Mouse (Mus musculus) embryonic stem cell, embryonic (primary cell): ENCODE data around the gene Lta.

Experiments
- CTCF ChIA-PET, 4 experiments: fragments of 300-600 bp in 2 of 4; fragments of 350-600 bp in 2 of 4; sonication (Branson Sonifier 250); formaldehyde crosslinking; loops; one replicate each; lab custom pipeline; 2022; ENCODE audit warnings: inconsistent platforms in 2 of 4; lab: Charles Lee
- POLR2A ChIA-PET, 4 experiments: fragments of 300-600 bp in 2 of 4; fragments of 350-600 bp in 2 of 4; sonication (Branson Sonifier 250); formaldehyde crosslinking; loops; one replicate each; lab custom pipeline; 2022; ENCODE audit warnings: antibody characterized with exemption in 4 of 4, inconsistent platforms in 1 of 4; lab: Charles Lee

The Lta gene

GRCm38 (mm10) chr17:35232043-35232442 is 26.9 kb upstream of the Lta start:
- CTCF ChIA-PET: interaction anchor here (0.6 to 11.2 kb wide), 34 partner anchors 9 to 1045 kb away, joined by 3 to 161 read pairs (median 4); partner anchors contain the start of genes Ddx39b (in 2 of the 4), Gm16181 (in 1 of the 4), Ly6g6e (in 1 of the 4) and Prrc2a (in 1 of the 4)
- POLR2A ChIA-PET: interaction anchor here in 3 of 4 experiments (0.6 to 8.9 kb wide), 24 partner anchors 9 to 351 kb away, joined by 3 to 98 read pairs (median 4); partner anchors contain the start of genes Ddx39b (in 2 of the 3), Abhd16a (in 1 of the 3), Csnk2b (in 1 of the 3) and Gm16181 (in 1 of the 3)

GRCm38 (mm10) chr17:35231022-35231421 is 25.9 kb upstream of the Lta start:
- ChIA-PET CTCF (interaction anchor here (0.5 to 11.2 kb wide), 24 partner anchors 10 to 962 kb away, joined by 3 to 161 read pairs (median 5); partner anchors contain the start of genes Ddx39b (in 1 of the 4), Gm16181 (in 1 of the 4) and Prrc2a (in 1 of the 4)), POLR2A (interaction anchor here in 3 of 4 experiments (0.7 to 8.9 kb wide), 9 partner anchors 11 to 278 kb away, joined by 3 to 98 read pairs (median 4); partner anchors contain the start of gene Ddx39b (in 2 of the 3))

- ChIA-PET CTCF (interaction anchor here (0.6 to 4.7 kb wide), 13 partner anchors 24 to 105 kb away, joined by 3 to 17 read pairs (median 4); partner anchors contain the start of genes Gpank1 (in 1 of the 4), Lst1 (in 1 of the 4) and Tnf (in 1 of the 4)), POLR2A (interaction anchor here in 3 of 4 experiments (0.7 to 1.8 kb wide), 9 partner anchors 15 to 225 kb away, joined by 3 to 7 read pairs (median 4); partner anchors contain the start of genes Ddx39b (in 2 of the 3) and Vars (in 1 of the 3))
These were observed 21.5 kb upstream of the Lta start for GRCm38 (mm10) chr17:35226561-35227046.

- POLR2A ChIA-PET: interaction anchor here in 2 of 4 experiments (1.1 to 1.8 kb wide), 3 partner anchors 16 to 57 kb away, joined by 3 to 10 read pairs (median 7); partner anchors contain the start of gene Ddx39b (in 1 of the 2)
- CTCF ChIA-PET: interaction anchor here in 3 of 4 experiments (0.8 to 4.7 kb wide), 9 partner anchors 36 to 59 kb away, joined by 3 to 17 read pairs (median 6); partner anchors contain the start of gene Lst1 (in 1 of the 3)
These were observed 20.3 kb upstream of the Lta start for GRCm38 (mm10) chr17:35225456-35225855.

GRCm38 (mm10) chr17:35224641-35225040 is 19.5 kb upstream of the Lta start:
- ChIA-PET CTCF (interaction anchor here (0.6 to 4.7 kb wide), 12 partner anchors 46 to 668 kb away, joined by 3 to 17 read pairs (median 6); no protein-coding TSS in a partner anchor), POLR2A (interaction anchor here in 2 of 4 experiments (0.7 to 5.7 kb wide), 5 partner anchors 17 to 46 kb away, joined by 3 to 36 read pairs (median 3); partner anchors contain the start of gene Ddx39b (in 1 of the 2))

GRCm38 (mm10) chr17:35222299-35222698 is 17.1 kb upstream of the Lta start:
- ChIA-PET POLR2A (interaction anchor here in 2 of 4 experiments (0.6 to 5.7 kb wide), 5 partner anchors 18 to 116 kb away, joined by 3 to 36 read pairs (median 5); partner anchors contain the start of gene Ddx39b (in 2 of the 2)), CTCF (interaction anchor here in 3 of 4 experiments (1.1 to 4.1 kb wide), 7 partner anchors 36 to 56 kb away, joined by 3 to 25 read pairs (median 6); no protein-coding TSS in a partner anchor)

- ChIA-PET POLR2A (interaction anchor here (0.6 to 5.7 kb wide), 23 partner anchors 8 to 615 kb away, joined by 3 to 36 read pairs (median 4); partner anchors contain the start of genes Atp6v1g2 (in 2 of the 4), Ddx39b (in 2 of the 4), Lsm2 (in 1 of the 4) and Lta (in 1 of the 4)), CTCF (interaction anchor here (0.7 to 4.1 kb wide), 14 partner anchors 9 to 54 kb away, joined by 3 to 25 read pairs (median 5); no protein-coding TSS in a partner anchor)
These were observed 15.2 kb upstream of the Lta start, which contains the start of gene Gm16181 for GRCm38 (mm10) chr17:35220156-35220952. Gm16181 (plus strand) TSS chr17:35220834.

- ChIA-PET POLR2A (interaction anchor here in 3 of 4 experiments (0.6 to 5.7 kb wide), 18 partner anchors 9 to 614 kb away, joined by 3 to 36 read pairs (median 4); partner anchors contain the start of genes Ddx39b (in 2 of the 3), Atp6v1g2 (in 1 of the 3), Lsm2 (in 1 of the 3) and Lta (in 1 of the 3)), CTCF (interaction anchor here in 3 of 4 experiments (0.7 to 4.1 kb wide), 10 partner anchors 9 to 1049 kb away, joined by 3 to 25 read pairs (median 6); no protein-coding TSS in a partner anchor)
These were observed 14.5 kb upstream of the Lta start for GRCm38 (mm10) chr17:35219601-35220041.

GRCm38 (mm10) chr17:35218516-35219193 is 13.5 kb upstream of the Lta start:
- ChIA-PET CTCF (interaction anchor here in 3 of 4 experiments (0.5 to 4.1 kb wide), 7 partner anchors 14 to 1048 kb away, joined by 3 to 25 read pairs (median 6); partner anchors contain the start of gene Apom (in 1 of the 3)), POLR2A (interaction anchor here in 3 of 4 experiments (0.5 to 5.7 kb wide), 13 partner anchors 14 to 163 kb away, joined by 3 to 36 read pairs (median 4); partner anchors contain the start of genes Ddx39b (in 2 of the 3), Atp6v1g2 (in 1 of the 3) and Tnf (in 1 of the 3))

GRCm38 (mm10) chr17:35213071-35213470 is 7.9 kb upstream of the Lta start:
- CTCF ChIA-PET: interaction anchor here in 1 of 4 experiments (0.5 kb wide), 1 partner anchor 31 kb away, joined by 3 read pairs; no protein-coding TSS in a partner anchor
- POLR2A ChIA-PET: interaction anchor here in 2 of 4 experiments (0.6 to 1.3 kb wide), 3 partner anchors 28 to 149 kb away, joined by 3 to 5 read pairs (median 3); partner anchors contain the start of gene Ddx39b (in 1 of the 2)

GRCm38 (mm10) chr17:35210593-35210992 is 5.4 kb upstream of the Lta start:
- ChIA-PET POLR2A (interaction anchor here in 1 of 4 experiments (0.8 to 1.7 kb wide), 2 partner anchors 16 to 42 kb away, joined by 3 to 4 read pairs; partner anchors contain the start of gene Ltb), CTCF (interaction anchor here in 3 of 4 experiments (0.8 to 1.1 kb wide), 4 partner anchors 9 to 42 kb away, joined by 3 to 4 read pairs (median 3); no protein-coding TSS in a partner anchor)

- CTCF ChIA-PET: interaction anchor here in 3 of 4 experiments (0.8 to 1.1 kb wide), 4 partner anchors 10 to 41 kb away, joined by 3 to 4 read pairs (median 3); no protein-coding TSS in a partner anchor
- POLR2A ChIA-PET: interaction anchor here in 1 of 4 experiments (0.8 to 1.7 kb wide), 2 partner anchors 16 to 42 kb away, joined by 3 to 4 read pairs; partner anchors contain the start of gene Ltb
These were observed 4.8 kb upstream of the Lta start for GRCm38 (mm10) chr17:35209785-35210535.

- CTCF ChIA-PET: interaction anchor here in 2 of 4 experiments (0.6 to 1.1 kb wide), 3 partner anchors 36 to 38 kb away, joined by 5 to 6 read pairs (median 6); no protein-coding TSS in a partner anchor
- POLR2A ChIA-PET: interaction anchor here in 2 of 4 experiments (1.1 to 1.2 kb wide), 3 partner anchors 8 to 15 kb away, joined by 3 to 6 read pairs (median 4); partner anchors contain the start of gene Gm16181 (in 1 of the 2)
These were observed 224 bp upstream of the Lta start for GRCm38 (mm10) chr17:35205380-35205769.

GRCm38 (mm10) chr17:35202442-35202841 is 2.7 kb downstream of the Lta start:
- POLR2A ChIA-PET: interaction anchor here in 3 of 4 experiments (0.5 to 2.6 kb wide), 10 partner anchors 17 to 153 kb away, joined by 3 to 7 read pairs (median 4); partner anchors contain the start of genes Apom (in 1 of the 3), Clic1 (in 1 of the 3) and Gm16181 (in 1 of the 3)
- CTCF ChIA-PET: interaction anchor here (0.6 to 2.6 kb wide), 12 partner anchors 11 to 1584 kb away, joined by 3 to 10 read pairs (median 4); no protein-coding TSS in a partner anchor
